15 mouse cellular contexts compared by ENCODE assay signal in genomic region chr5:99564501-99565323, GRCm38 (mm10).
DNase-seq lines count a peak whose midpoint lies in the region; ATAC-seq and TF ChIP-seq lines count a peak whose summit lies in the region.
"Had no signal": no experiment of that assay in that cellular context is flagged by ENCODE, and none has a peak within 500 bp of the region (broad histone marks: within the 10 kb centered on the region; RNA-seq: fewer than 3 reads in every experiment).

No protein-coding gene starts in this region.

- no peaks in the 10 kb centered on the region for H3K9me3 ChIP-seq in heart, embryonic 15.5 days (replicated peaks)
- no peaks in the 10 kb centered on the region for H3K9me3 ChIP-seq in forebrain, embryonic 16.5 days (ENCODE audit: control insufficient read depth, low read length)
- no peaks in the 10 kb centered on the region for H3K9me3 ChIP-seq in neural tube, embryonic 12.5 days
- H3K9me3 ChIP-seq: midbrain, embryonic 10.5 days had no signal

- no peak overlapping the region for H3K9ac ChIP-seq in heart, embryonic 15.5 days
- no peak overlapping the region for H3K9ac ChIP-seq in forebrain, embryonic 16.5 days (replicated peaks; ENCODE audit: low read depth, low read length)
- no peak overlapping the region for H3K9ac ChIP-seq in neural tube, embryonic 12.5 days
- H3K9ac ChIP-seq: liver, embryonic 14.5 days had no signal

- H3K27ac ChIP-seq in heart, embryonic 15.5 days = peak overlapping the region; percentile 31; the same call in 1 of the 2 replicates
- no peak overlapping the region for H3K27ac ChIP-seq in forebrain, embryonic 16.5 days (ENCODE audit: low read length)
- H3K27ac ChIP-seq in neural tube, embryonic 12.5 days = no peak overlapping the region
- H3K27ac ChIP-seq: liver, embryonic 14.5 days; macrophage; midbrain, embryonic 10.5 days had no signal

- no peak overlapping the region for H3K4me2 ChIP-seq in heart, embryonic 15.5 days
- H3K4me2 ChIP-seq in forebrain, embryonic 16.5 days (ENCODE audit: low read length) = no peak overlapping the region
- H3K4me2 ChIP-seq in neural tube, embryonic 12.5 days (replicated peaks) = no peak overlapping the region

- no peak for TF ChIP-seq CTCF in brain, embryonic 14.5 days (IDR thresholded peaks at IDR 0.05; ENCODE audit: borderline replicate concordance, extremely low read depth, insufficient read depth, insufficient read length)

- 59% methylated on average over 8 of the region's 8 CpGs for WGBS in heart, embryonic 15.5 days
- 14% methylated on average over 8 of the region's 8 CpGs for WGBS in forebrain, embryonic 16.5 days
- WGBS in neural tube, embryonic 12.5 days = 55% methylated on average over 8 of the region's 8 CpGs

- H3K36me3 ChIP-seq in heart, embryonic 15.5 days = no peaks in the 10 kb centered on the region
- H3K36me3 ChIP-seq in forebrain, embryonic 16.5 days (ENCODE audit: control insufficient read depth, insufficient read depth) = no peaks in the 10 kb centered on the region
- H3K36me3 ChIP-seq in neural tube, embryonic 12.5 days = no peaks in the 10 kb centered on the region
- H3K36me3 ChIP-seq: midbrain, embryonic 10.5 days had no signal

- no peak overlapping the region for H3K4me3 ChIP-seq in heart, embryonic 15.5 days
- no peak overlapping the region for H3K4me3 ChIP-seq in forebrain, embryonic 16.5 days (replicated peaks; ENCODE audit: low read length)
- H3K4me3 ChIP-seq in neural tube, embryonic 12.5 days = no peak overlapping the region
- H3K4me3 ChIP-seq: midbrain, embryonic 10.5 days had no signal

- H3K4me1 ChIP-seq in heart, embryonic 15.5 days (replicated peaks) = peaks cover 16% of the 10 kb centered on the region
- H3K4me1 ChIP-seq in forebrain, embryonic 16.5 days (replicated peaks; ENCODE audit: control insufficient read depth, insufficient read depth, low read length) = peaks cover 6% of the 10 kb centered on the region; the same call in 1 of the 2 replicates
- peaks cover 9% of the 10 kb centered on the region for H3K4me1 ChIP-seq in neural tube, embryonic 12.5 days

- intact Hi-C loops in heart, postnatal 36 days (cut with DNase I) = no loop called here
- intact Hi-C loops in left cerebral cortex, postnatal 4 days (cut with DNase I) = no loop called here

- no peak for TF ChIP-seq POLR2A in brain, embryonic 14.5 days (IDR thresholded peaks at IDR 0.05; ENCODE audit: borderline replicate concordance, extremely low read depth, insufficient read depth, insufficient read length, poor library complexity, severe bottlenecking)

- DNase-seq in heart, postnatal 36 days = no peak
- peak; percentile 89 for DNase-seq in brain, embryonic 14.5 days (ENCODE audit: low read depth)
- no peak for DNase-seq in left cerebral cortex, postnatal 4 days
- no peak for DNase-seq in thymus, postnatal 4 days
- DNase-seq: B cell, adult 2 months; cerebellum, adult 8-10 months; kidney, adult 11 months; kidney, postnatal 25 days; thymus, postnatal 36 days had no signal

- ATAC-seq in heart, embryonic 15.5 days (replicated peaks; ENCODE audit: insufficient number of reproducible peaks, insufficient read depth, low FRiP score, low read depth) = no peak
- ATAC-seq in forebrain, embryonic 16.5 days = peak; percentile 79
- ATAC-seq in neural tube, embryonic 12.5 days (ENCODE audit: low FRiP score, low read depth) = 0 out of 2 replicates have a peak, but pooled peaks have one; percentile 33

- no peaks in the 10 kb centered on the region for H3K27me3 ChIP-seq in heart, embryonic 15.5 days
- H3K27me3 ChIP-seq in forebrain, embryonic 16.5 days (replicated peaks; ENCODE audit: control insufficient read depth, insufficient read depth, low read length) = 0 out of 2 replicates have a peak, but pooled peaks cover 3% of the 10 kb centered on the region
- no peaks in the 10 kb centered on the region for H3K27me3 ChIP-seq in neural tube, embryonic 12.5 days (replicated peaks)
